Mouse (Mus musculus): ENCODE results near the gene Tshr. TPM values are rescaled to one million over a fixed set of nuclear protein-coding genes. Genes with fewer than 3 reads are reported as not detected.

The Tshr gene
- polyA plus RNA-seq, 2 experiments, result 0.34 to 0.62 TPM

DNA sequence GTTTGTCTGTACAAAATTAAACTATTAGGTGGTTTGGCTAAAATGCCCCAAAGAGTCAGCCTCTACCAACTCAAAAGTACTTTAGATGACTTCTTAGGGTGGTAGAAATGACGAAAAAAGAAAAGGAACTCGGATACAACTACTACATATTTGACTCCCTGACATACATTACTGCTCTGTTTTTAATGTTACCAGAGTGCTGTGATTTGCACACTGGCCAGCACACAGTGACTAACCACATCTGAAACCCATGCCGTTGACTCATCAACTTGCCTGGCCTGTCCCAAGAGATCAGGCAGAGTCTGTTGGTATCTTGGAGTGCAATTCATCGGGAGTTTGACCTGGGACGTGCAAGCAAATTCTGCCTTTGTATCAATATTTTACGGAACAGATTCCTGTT, 206.4 kb downstream of the Tshr start:
- ATAC-seq (ENCODE audit: low FRiP score, low read depth), result no peak
- peak; percentile 47 for DNase-seq (ENCODE audit: low spot score)

GRCm38 (mm10) chr12:91591191-91591590, 206.8 kb downstream of the Tshr start:
- Histone ChIP-seq H3K27ac (replicated peaks; ENCODE audit: low read depth, low read length) (peak overlapping the region; percentile 100), H3K36me3 (ENCODE audit: control insufficient read depth, insufficient read depth, low read length) (no peaks in the 10 kb centered on the region), H3K4me1 (ENCODE audit: control insufficient read depth, insufficient read depth, low read length) (peaks cover 14% of the 10 kb centered on the region), H3K27me3 (ENCODE audit: control insufficient read depth, insufficient read depth, low read length) (no peaks in the 10 kb centered on the region), H3K9me3 (ENCODE audit: control insufficient read depth, low read length) (no peaks in the 10 kb centered on the region), H3K4me2 (replicated peaks; ENCODE audit: low read depth, low read length, severe bottlenecking) (peak overlapping the region; percentile 58), H3K9ac (ENCODE audit: low read depth, low read length, severe bottlenecking) (peak overlapping the region; percentile 100), H3K4me3 (replicated peaks; ENCODE audit: low read length) (peak overlapping the region; percentile 90)
- no peak for TF ChIP-seq POLR2A (IDR thresholded peaks at IDR 0.05; ENCODE audit: borderline replicate concordance, extremely low read depth, insufficient read depth, insufficient read length)
- 96% methylated on average over 1 of the region's 1 CpGs for WGBS
- ATAC-seq (ENCODE audit: low FRiP score, low read depth) (no peak), DNase-seq (ENCODE audit: low spot score) (no peak)

More for the DNA sequence above, 206.4 kb downstream of the Tshr start:
- H3K4me1 ChIP-seq (ENCODE audit: control insufficient read depth, insufficient read depth, low read length), result peaks cover 14% of the 10 kb centered on the region
- H3K27ac ChIP-seq (replicated peaks; ENCODE audit: low read depth, low read length), result peak overlapping the region; percentile 100
- no peaks in the 10 kb centered on the region for H3K9me3 ChIP-seq (ENCODE audit: control insufficient read depth, low read length)
- no peaks in the 10 kb centered on the region for H3K27me3 ChIP-seq (ENCODE audit: control insufficient read depth, insufficient read depth, low read length)
- peak overlapping the region; percentile 100 for H3K9ac ChIP-seq (ENCODE audit: low read depth, low read length, severe bottlenecking)
- peak overlapping the region; percentile 58 for H3K4me2 ChIP-seq (replicated peaks; ENCODE audit: low read depth, low read length, severe bottlenecking)
- H3K4me3 ChIP-seq (replicated peaks; ENCODE audit: low read length), result peak overlapping the region; percentile 90
- TF ChIP-seq POLR2A (IDR thresholded peaks at IDR 0.05; ENCODE audit: borderline replicate concordance, extremely low read depth, insufficient read depth, insufficient read length), result no peak
- 34% methylated on average over 6 of the region's 6 CpGs for WGBS
- H3K36me3 ChIP-seq (ENCODE audit: control insufficient read depth, insufficient read depth, low read length), result no peaks in the 10 kb centered on the region

DNA sequence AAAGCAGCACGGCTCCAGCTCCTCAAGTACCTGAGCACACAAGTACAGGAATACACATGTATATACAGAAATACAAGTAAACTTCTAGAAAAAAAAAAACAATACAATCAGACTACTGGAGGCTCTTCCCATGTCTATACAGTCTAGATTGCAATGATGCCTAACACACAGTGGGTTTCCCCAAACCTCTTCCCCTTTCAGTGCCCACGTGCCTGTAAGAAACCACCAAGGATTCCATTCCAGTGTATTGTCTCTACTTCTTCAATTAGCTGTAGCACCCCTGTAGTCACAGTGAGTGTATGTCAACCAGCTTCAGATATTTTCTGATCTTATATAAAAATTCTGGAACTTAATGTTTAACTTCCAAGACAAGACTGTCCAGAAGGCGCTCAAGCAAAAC, 207.8 kb downstream of the Tshr start:
- Histone ChIP-seq H3K9me3 (ENCODE audit: control insufficient read depth, low read length) (no peaks in the 10 kb centered on the region), H3K27ac (replicated peaks; ENCODE audit: low read depth, low read length) (no peak overlapping the region), H3K9ac (ENCODE audit: low read depth, low read length, severe bottlenecking) (no peak overlapping the region), H3K4me1 (ENCODE audit: control insufficient read depth, insufficient read depth, low read length) (peaks cover 10% of the 10 kb centered on the region), H3K4me3 (replicated peaks; ENCODE audit: low read length) (no peak overlapping the region), H3K36me3 (ENCODE audit: control insufficient read depth, insufficient read depth, low read length) (no peaks in the 10 kb centered on the region), H3K4me2 (replicated peaks; ENCODE audit: low read depth, low read length, severe bottlenecking) (no peak overlapping the region), H3K27me3 (ENCODE audit: control insufficient read depth, insufficient read depth, low read length) (no peaks in the 10 kb centered on the region)
- TF ChIP-seq POLR2A (IDR thresholded peaks at IDR 0.05; ENCODE audit: borderline replicate concordance, extremely low read depth, insufficient read depth, insufficient read length), result no peak
- ATAC-seq (ENCODE audit: low FRiP score, low read depth) (no peak), DNase-seq (ENCODE audit: low spot score) (no peak)
- 96% methylated on average over 3 of the region's 3 CpGs for WGBS

Other genes with a start within 250 kb of the Tshr start
- 6.8 and 7.4 TPM in 2 replicates for gene Cep128, start 154 bp upstream of the Tshr start, polyA plus RNA-seq (2012; rRNA removed)
- gene Cep128, start 154 bp upstream of the Tshr start, polyA plus RNA-seq (2014; fragmentation: Nextera tagmentation; extraction: Ambion mirVana), result 6.7 and 7.6 TPM in 2 replicates
- gene Gtf2a1, start 205.9 kb downstream of the Tshr start, polyA plus RNA-seq (2012; rRNA removed), result 16.0 and 18.0 TPM in 2 replicates
- 32.0 and 35.5 TPM in 2 replicates for gene Gtf2a1, start 205.9 kb downstream of the Tshr start, polyA plus RNA-seq (2014; fragmentation: Nextera tagmentation; extraction: Ambion mirVana)

All from limb, embryonic 14.5 days (tissue).